Mouse (Mus musculus) CH12F3 (cell line): Measurements from ENCODE around the gene Tox4.

Experiments used
- in situ Hi-C: fragments of 300-500 bp; cut with MboI; formaldehyde crosslinking; loops from 2 replicates; pipeline ENCODE4 v1.14.3; 2020; ENCODE audit warnings: low sequenced_read_pairs

The Tox4 gene

GRCm38 (mm10) chr14:52313931-52314807 is 35.2 kb downstream of the Tox4 start:
- in situ Hi-C loops: no loop called here

- in situ Hi-C loops: no loop called here
Observed at GRCm38 (mm10) chr14:52314808-52315150, 35.8 kb downstream of the Tox4 start.

- in situ Hi-C loops: no loop called here
Observed at GRCm38 (mm10) chr14:52315283-52315780, 36.4 kb downstream of the Tox4 start.

- in situ Hi-C loops: no loop called here
Observed at GRCm38 (mm10) chr14:52315792-52316440, 37.0 kb downstream of the Tox4 start.

GRCm38 (mm10) chr14:52316441-52317225 is 37.7 kb downstream of the Tox4 start:
- in situ Hi-C loops: no loop called here

- in situ Hi-C loops: no loop called here
Observed at GRCm38 (mm10) chr14:52319361-52319760, 40.4 kb downstream of the Tox4 start.

GRCm38 (mm10) chr14:52325890-52326289 is 46.9 kb downstream of the Tox4 start:
- in situ Hi-C loops: loop anchor here (10.0 kb wide), 1 partner anchor 201 kb away; no protein-coding TSS in a partner anchor

GRCm38 (mm10) chr14:52327375-52327901 is 48.5 kb downstream of the Tox4 start:
- in situ Hi-C loops: loop anchor here (10.0 kb wide), 1 partner anchor 203 kb away; no protein-coding TSS in a partner anchor

GRCm38 (mm10) chr14:52327910-52328812 is 49.2 kb downstream of the Tox4 start, which contains the start of gene Sall2:
Sall2 (minus strand) TSS chr14:52328762.
- in situ Hi-C loops: loop anchor here (10.0 kb wide), 1 partner anchor 203 kb away; no protein-coding TSS in a partner anchor

- in situ Hi-C loops: no loop called here
Observed at GRCm38 (mm10) chr14:52331069-52331750, 52.3 kb downstream of the Tox4 start.

GRCm38 (mm10) chr14:52332171-52332570 is 53.2 kb downstream of the Tox4 start:
- in situ Hi-C loops: no loop called here

GRCm38 (mm10) chr14:52338751-52339511 is 60.0 kb downstream of the Tox4 start:
- in situ Hi-C loops: no loop called here

- in situ Hi-C loops: no loop called here
Observed at GRCm38 (mm10) chr14:52339512-52339852, 60.5 kb downstream of the Tox4 start.
